Mouse (Mus musculus): ENCODE measurements at regions not wholly inside any gene's neighbourhood (a gene's known extent, or its start where the extent isn't known, plus 50 kb on each side); places are given as distances from the start of the nearest gene placed in this dataset.

GRCm38 (mm10) chr12:10445738-10446137 is 55.2 kb downstream of the Rdh14 start:
- Histone ChIP-seq H3K4me2 (no peak overlapping the region), H3K27me3 (no peaks in the 10 kb centered on the region), H3K9ac (no peak overlapping the region), H3K36me3 (no peaks in the 10 kb centered on the region), H3K9me3 (replicated peaks) (no peaks in the 10 kb centered on the region), H3K4me3 (replicated peaks) (no peak overlapping the region), H3K27ac (no peak overlapping the region), H3K4me1 (no peaks in the 10 kb centered on the region)
- no peak for ATAC-seq (replicated peaks; ENCODE audit: low FRiP score)
- WGBS: 79% methylated on average over 1 of the region's 1 CpGs

- H3K4me3 ChIP-seq (replicated peaks): no peak overlapping the region
- H3K4me1 ChIP-seq: no peaks in the 10 kb centered on the region
- no peaks in the 10 kb centered on the region for H3K9me3 ChIP-seq (replicated peaks)
- no peaks in the 10 kb centered on the region for H3K36me3 ChIP-seq
- 84% methylated on average over 1 of the region's 1 CpGs for WGBS
- H3K27me3 ChIP-seq: no peaks in the 10 kb centered on the region
- no peak overlapping the region for H3K9ac ChIP-seq
- no peak overlapping the region for H3K4me2 ChIP-seq
- no peak overlapping the region for H3K27ac ChIP-seq
- no peak for ATAC-seq (replicated peaks; ENCODE audit: low FRiP score)
These were observed 67.5 kb downstream of the Rdh14 start for GRCm38 (mm10) chr12:10457960-10458655.

GRCm38 (mm10) chr12:10461796-10462195 is 71.2 kb downstream of the Rdh14 start:
- Histone ChIP-seq H3K4me2 (no peak overlapping the region), H3K4me1 (no peaks in the 10 kb centered on the region), H3K27me3 (no peaks in the 10 kb centered on the region), H3K36me3 (no peaks in the 10 kb centered on the region), H3K9me3 (replicated peaks) (no peaks in the 10 kb centered on the region), H3K4me3 (replicated peaks) (no peak overlapping the region), H3K9ac (no peak overlapping the region), H3K27ac (no peak overlapping the region)
- WGBS: 83% methylated on average over 7 of the region's 7 CpGs
- ATAC-seq (replicated peaks; ENCODE audit: low FRiP score): no peak

- ATAC-seq (replicated peaks; ENCODE audit: low FRiP score): no peak
- Histone ChIP-seq H3K9me3 (replicated peaks) (no peaks in the 10 kb centered on the region), H3K27me3 (no peaks in the 10 kb centered on the region), H3K4me1 (no peaks in the 10 kb centered on the region), H3K4me3 (replicated peaks) (no peak overlapping the region), H3K9ac (no peak overlapping the region), H3K4me2 (no peak overlapping the region), H3K36me3 (no peaks in the 10 kb centered on the region), H3K27ac (no peak overlapping the region)
- 59% methylated on average over 3 of the region's 3 CpGs for WGBS
These were observed 72.4 kb downstream of the Rdh14 start for GRCm38 (mm10) chr12:10462956-10463355.

GRCm38 (mm10) chr12:10473986-10474385 is 83.4 kb downstream of the Rdh14 start:
- no peaks in the 10 kb centered on the region for H3K9me3 ChIP-seq (replicated peaks)
- ATAC-seq (replicated peaks; ENCODE audit: low FRiP score): no peak
- no peaks in the 10 kb centered on the region for H3K36me3 ChIP-seq
- H3K4me1 ChIP-seq: no peaks in the 10 kb centered on the region
- no peaks in the 10 kb centered on the region for H3K27me3 ChIP-seq
- H3K27ac ChIP-seq: no peak overlapping the region
- 84% methylated on average over 1 of the region's 1 CpGs for WGBS
- no peak overlapping the region for H3K4me2 ChIP-seq
- H3K9ac ChIP-seq: no peak overlapping the region
- no peak overlapping the region for H3K4me3 ChIP-seq (replicated peaks)

GRCm38 (mm10) chr12:10480781-10481180 is 90.2 kb downstream of the Rdh14 start:
- no peak overlapping the region for H3K9ac ChIP-seq
- no peaks in the 10 kb centered on the region for H3K4me1 ChIP-seq
- no peak overlapping the region for H3K4me2 ChIP-seq
- H3K4me3 ChIP-seq (replicated peaks): no peak overlapping the region
- H3K27ac ChIP-seq: no peak overlapping the region
- H3K27me3 ChIP-seq: no peaks in the 10 kb centered on the region
- whole genome bisulfite sequencing: 43% methylated on average over 1 of the region's 1 CpGs
- H3K9me3 ChIP-seq (replicated peaks): no peaks in the 10 kb centered on the region
- no peak for ATAC-seq (replicated peaks; ENCODE audit: low FRiP score)
- no peaks in the 10 kb centered on the region for H3K36me3 ChIP-seq

- H3K4me2 ChIP-seq: no peak overlapping the region
- no peak for ATAC-seq (replicated peaks; ENCODE audit: low FRiP score)
- no peak overlapping the region for H3K27ac ChIP-seq
- no peaks in the 10 kb centered on the region for H3K36me3 ChIP-seq
- H3K4me3 ChIP-seq (replicated peaks): no peak overlapping the region
- H3K4me1 ChIP-seq: no peaks in the 10 kb centered on the region
- H3K9me3 ChIP-seq (replicated peaks): no peaks in the 10 kb centered on the region
- H3K27me3 ChIP-seq: no peaks in the 10 kb centered on the region
- 57% methylated on average over 4 of the region's 4 CpGs for WGBS
- no peak overlapping the region for H3K9ac ChIP-seq
These were observed 91.9 kb downstream of the Rdh14 start for GRCm38 (mm10) chr12:10482294-10483010.

- Histone ChIP-seq H3K4me2 (no peak overlapping the region), H3K4me1 (no peaks in the 10 kb centered on the region), H3K27ac (no peak overlapping the region), H3K27me3 (no peaks in the 10 kb centered on the region), H3K9me3 (replicated peaks) (no peaks in the 10 kb centered on the region), H3K9ac (no peak overlapping the region), H3K4me3 (replicated peaks) (no peak overlapping the region), H3K36me3 (no peaks in the 10 kb centered on the region)
- no peak for ATAC-seq (replicated peaks; ENCODE audit: low FRiP score)
These were observed 116.1 kb downstream of the Rdh14 start for GRCm38 (mm10) chr12:10506721-10507120.

GRCm38 (mm10) chr12:10513526-10513925 is 123.0 kb downstream of the Rdh14 start:
- ATAC-seq (replicated peaks; ENCODE audit: low FRiP score): no peak

GRCm38 (mm10) chr12:10514278-10514677 is 123.7 kb downstream of the Rdh14 start:
- no peak; the same call in 1 of the 2 replicates for ATAC-seq (replicated peaks; ENCODE audit: low FRiP score)
- Histone ChIP-seq H3K36me3 (no peaks in the 10 kb centered on the region), H3K4me1 (no peaks in the 10 kb centered on the region; the same call in 1 of the 2 replicates), H3K9ac (no peak overlapping the region), H3K9me3 (replicated peaks) (no peaks in the 10 kb centered on the region), H3K4me2 (0 out of 2 replicates have a peak overlapping the region, but pooled peaks have one; percentile 27), H3K27me3 (no peaks in the 10 kb centered on the region), H3K27ac (no peak overlapping the region), H3K4me3 (replicated peaks) (no peak overlapping the region)
- 68% methylated on average over 8 of the region's 8 CpGs for WGBS

More at GRCm38 (mm10) chr12:10513526-10513925, 123.0 kb downstream of the Rdh14 start:
- Histone ChIP-seq H3K27ac (no peak overlapping the region), H3K36me3 (no peaks in the 10 kb centered on the region), H3K4me3 (replicated peaks) (no peak overlapping the region), H3K27me3 (no peaks in the 10 kb centered on the region), H3K9ac (no peak overlapping the region), H3K4me1 (no peaks in the 10 kb centered on the region; the same call in 1 of the 2 replicates), H3K9me3 (replicated peaks) (no peaks in the 10 kb centered on the region), H3K4me2 (0 out of 2 replicates have a peak overlapping the region, but pooled peaks have one; percentile 27)
- 52% methylated on average over 5 of the region's 5 CpGs for WGBS

GRCm38 (mm10) chr12:10524509-10525286 is 134.1 kb downstream of the Rdh14 start:
- WGBS: 24% methylated on average over 7 of the region's 7 CpGs
- Histone ChIP-seq H3K9ac (no peak overlapping the region), H3K27me3 (no peaks in the 10 kb centered on the region), H3K9me3 (replicated peaks) (no peaks in the 10 kb centered on the region), H3K36me3 (no peaks in the 10 kb centered on the region), H3K27ac (peak overlapping the region; percentile 33), H3K4me3 (replicated peaks) (no peak overlapping the region), H3K4me1 (no peaks in the 10 kb centered on the region), H3K4me2 (no peak overlapping the region)
- ATAC-seq (replicated peaks; ENCODE audit: low FRiP score): peak; percentile 69; the same call in 1 of the 2 replicates

GRCm38 (mm10) chr12:10525934-10526333 is 135.4 kb downstream of the Rdh14 start:
- no peak overlapping the region for H3K4me2 ChIP-seq
- no peak overlapping the region for H3K9ac ChIP-seq
- no peak overlapping the region for H3K27ac ChIP-seq
- no peaks in the 10 kb centered on the region for H3K9me3 ChIP-seq (replicated peaks)
- no peaks in the 10 kb centered on the region for H3K36me3 ChIP-seq
- ATAC-seq (replicated peaks; ENCODE audit: low FRiP score): no peak
- H3K27me3 ChIP-seq: no peaks in the 10 kb centered on the region
- WGBS: 80% methylated on average over 4 of the region's 4 CpGs
- H3K4me3 ChIP-seq (replicated peaks): no peak overlapping the region
- H3K4me1 ChIP-seq: no peaks in the 10 kb centered on the region

Data from kidney, embryonic 15.5 days (tissue).